Mouse (Mus musculus): ENCODE measurements around the gene Ms4a15.

DNA sequence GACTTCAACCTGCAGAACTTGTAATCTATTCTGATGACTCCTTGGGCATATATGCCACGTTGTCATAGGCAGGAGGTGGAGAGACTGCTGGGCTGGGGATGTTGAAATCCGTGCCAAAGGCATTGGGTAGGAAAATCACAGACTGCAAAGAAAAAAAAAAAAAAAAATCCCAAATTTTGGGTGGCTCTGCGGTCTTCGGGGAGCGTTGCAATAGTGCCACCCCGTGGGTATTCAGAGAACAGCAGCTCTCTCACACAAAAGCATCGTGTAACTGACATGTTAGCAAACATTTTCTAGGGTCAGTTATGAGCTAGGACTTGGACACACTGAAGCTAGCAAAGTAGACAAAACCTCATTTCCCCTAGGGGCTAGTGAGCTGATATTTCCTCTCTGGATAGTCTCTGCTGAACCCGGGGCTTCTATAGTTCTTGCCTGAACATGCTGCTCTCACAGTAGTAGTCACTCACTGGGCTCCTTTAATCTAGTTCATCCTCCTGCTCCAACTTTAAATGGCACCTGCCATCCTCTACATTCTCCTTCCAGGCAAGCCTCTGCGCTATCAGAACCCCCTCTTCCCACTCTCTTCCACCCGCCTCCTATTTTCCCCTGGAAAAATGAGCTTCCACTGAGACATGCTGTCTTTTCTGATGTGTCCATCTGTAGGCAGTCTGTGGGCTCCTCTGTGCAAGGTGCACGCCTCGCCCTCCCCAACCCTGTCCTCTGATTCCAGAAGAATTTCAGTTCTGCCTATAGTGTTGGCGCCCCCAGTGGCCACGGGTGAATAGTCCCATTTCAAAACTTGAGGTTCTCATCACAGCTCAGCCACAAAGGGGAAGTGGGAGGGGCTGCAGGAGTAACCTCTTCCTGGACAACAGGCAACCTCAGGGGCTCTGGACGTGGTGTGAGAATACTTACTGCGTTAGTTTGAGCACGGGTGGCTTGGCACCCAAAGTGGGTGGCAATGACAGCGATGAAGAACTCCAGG lies 13.6 kb downstream of the Ms4a15 start:
- TF ChIP-seq CTCF (IDR thresholded peaks at IDR 0.05; ENCODE audit: control insufficient read depth, insufficient read depth, low read length) (peak; percentile 83), POLR2A (IDR thresholded peaks at IDR 0.05; ENCODE audit: borderline replicate concordance, control insufficient read depth, low read depth, low read length) (no peak)

Measured in bone marrow, adult 2 months (tissue).